Mouse (Mus musculus) midbrain, embryonic 14.5 days (tissue): ENCODE data around the gene Bag2. TPM values are rescaled to one million over a fixed set of nuclear protein-coding genes. Genes with fewer than 3 reads are reported as not detected.
A peak's percentile ranks its signal among the peaks of the same experiment; 100 is the strongest.
"Not testable (repeated sequence)": the region's sequence is repeated elsewhere in the genome, so short reads cannot be mapped to it uniquely, and the experiment has no call there.

ENCODE experiments used
- ATAC-seq: fragments of 200-750 bp; cut with Nextera tagmentation; 2 replicates; pipeline ENCODE4 v1.8.0; 2017; ENCODE audit warnings: moderate number of reproducible peaks, moderate library complexity; ENCODE audit not compliant: low FRiP score, low TSS enrichment
- DNase-seq: peaks from one replicate; pipeline ENCODE4 v3.0.0-alpha.2; 2015
- H3K27ac ChIP-seq: fragments of 300-500 bp; sonication (generic); replicated peaks from 2 replicates; pipeline ENCODE4 v1.5.1; 2014; ENCODE audit warnings: mild to moderate bottlenecking, low read depth, low read length, moderate library complexity
- H3K27me3 ChIP-seq: fragments of 300-500 bp; sonication (generic); 2 replicates; pipeline ENCODE4 v1.6.1; 2014; ENCODE audit warnings: low read length, control low read depth, mixed read lengths; ENCODE audit not compliant: control insufficient read depth, insufficient read depth
- H3K36me3 ChIP-seq: fragments of 300-500 bp; sonication (generic); 2 replicates; pipeline ENCODE4 v1.6.1; 2014; ENCODE audit warnings: low read length, control low read depth; ENCODE audit not compliant: control insufficient read depth, insufficient read depth
- H3K4me1 ChIP-seq: fragments of 300-500 bp; sonication (generic); 2 replicates; pipeline ENCODE4 v1.6.1; 2014; ENCODE audit warnings: mild to moderate bottlenecking, antibody characterized with exemption, low read length, control low read depth; ENCODE audit not compliant: control insufficient read depth, insufficient read depth
- H3K4me2 ChIP-seq: fragments of 300-500 bp; sonication (generic); 2 replicates; pipeline ENCODE4 v1.6.1; 2014; ENCODE audit warnings: mild to moderate bottlenecking, low read length, moderate library complexity
- H3K4me3 ChIP-seq: fragments of 300-500 bp; sonication (generic); replicated peaks from 2 replicates; pipeline ENCODE4 v1.5.1; 2014; ENCODE audit warnings: low read depth, low read length
- H3K9ac ChIP-seq: fragments of 300-500 bp; sonication (generic); replicated peaks from 2 replicates; pipeline ENCODE4 v1.6.1; 2014; ENCODE audit warnings: mild to moderate bottlenecking, low read length, moderate library complexity
- H3K9me3 ChIP-seq: fragments of 300-500 bp; sonication (generic); 2 replicates; pipeline ENCODE4 v1.6.1; 2016; ENCODE audit warnings: low read length, control low read depth, mixed read lengths; ENCODE audit not compliant: control insufficient read depth
- WGBS: fragments of 180-500 bp; shearing (Covaris S2); extraction: QIAGEN DNeasy Blood & Tissue Kit; methylation state at CpG from one replicate; pipeline ENCODE4 v1.1.7; 2014; 5-methylcytosine and 5-hydroxymethylcytosine counted together
- polyA plus RNA-seq: library from polyadenylated mRNA; unstranded; fragments of >200 nt; fragmentation: Nextera tagmentation; extraction: Ambion mirVana; gene quantifications from 2 replicates; pipeline ENCODE4 v1.2.1, GENCODE M21; 2014

Gene Bag2
- polyA plus RNA-seq, 1 experiment from 2014 or later = 19.8 TPM

- Histone ChIP-seq H3K27ac (no peak overlapping the region), H3K4me3 (no peak overlapping the region), H3K4me2 (no peak overlapping the region), H3K36me3 (peaks cover 8% of the 10 kb centered on the region), H3K27me3 (no peaks in the 10 kb centered on the region), H3K9ac (no peak overlapping the region), H3K9me3 (no peaks in the 10 kb centered on the region), H3K4me1 (0 out of 2 replicates have a peak, but pooled peaks cover 5% of the 10 kb centered on the region)
- WGBS = 85% methylated on average over 7 of the region's 7 CpGs
- no peak for DNase-seq
- ATAC-seq = no peak
These were observed 1.8 kb downstream of the Bag2 start for GRCm38 (mm10) chr1:33755799-33756198.

- WGBS = 82% methylated on average over 21 of the region's 21 CpGs
- no peak overlapping the region for H3K27ac ChIP-seq
- H3K4me3 ChIP-seq = no peak overlapping the region
- H3K9ac ChIP-seq = no peak overlapping the region
- 0 out of 2 replicates have a peak, but pooled peaks cover 5% of the 10 kb centered on the region for H3K4me1 ChIP-seq
- H3K9me3 ChIP-seq = no peaks in the 10 kb centered on the region
- peaks cover 2% of the 10 kb centered on the region; the same call in 1 of the 2 replicates for H3K36me3 ChIP-seq
- ATAC-seq = no peak
- DNase-seq = no peak
- no peaks in the 10 kb centered on the region for H3K27me3 ChIP-seq
- no peak overlapping the region for H3K4me2 ChIP-seq
These were observed 2.4 kb downstream of the Bag2 start for GRCm38 (mm10) chr1:33754965-33755735.

- DNase-seq = no peak
- Histone ChIP-seq H3K36me3 (no peaks in the 10 kb centered on the region), H3K4me3 (no peak overlapping the region), H3K4me2 (no peak overlapping the region), H3K27me3 (no peaks in the 10 kb centered on the region), H3K9me3 (no peaks in the 10 kb centered on the region), H3K27ac (no peak overlapping the region), H3K4me1 (0 out of 2 replicates have a peak, but pooled peaks cover 5% of the 10 kb centered on the region), H3K9ac (no peak overlapping the region)
- ATAC-seq = no peak
- 97% methylated on average over 17 of the region's 17 CpGs for WGBS
These were observed 3.5 kb downstream of the Bag2 start for GRCm38 (mm10) chr1:33754089-33754488.

GRCm38 (mm10) chr1:33751283-33751682 is 6.3 kb downstream of the Bag2 start:
- H3K27ac ChIP-seq = no peak overlapping the region
- H3K36me3 ChIP-seq = no peaks in the 10 kb centered on the region
- ATAC-seq (no peak), DNase-seq (peak; percentile 11)
- H3K4me3 ChIP-seq = no peak overlapping the region
- H3K27me3 ChIP-seq = no peaks in the 10 kb centered on the region
- no peaks in the 10 kb centered on the region for H3K4me1 ChIP-seq
- no peak overlapping the region for H3K4me2 ChIP-seq
- no peaks in the 10 kb centered on the region for H3K9me3 ChIP-seq
- 83% methylated on average over 10 of the region's 10 CpGs for WGBS
- no peak overlapping the region for H3K9ac ChIP-seq

- not testable (repeated sequence) for DNase-seq, H3K27ac ChIP-seq, H3K9me3 ChIP-seq, H3K36me3 ChIP-seq, H3K9ac ChIP-seq, H3K4me1 ChIP-seq, ATAC-seq, H3K27me3 ChIP-seq, H3K4me2 ChIP-seq, H3K4me3 ChIP-seq
- WGBS = 82% methylated on average over 4 of the region's 4 CpGs
These were observed 7.9 kb downstream of the Bag2 start for GRCm38 (mm10) chr1:33749709-33750108.

- no peaks in the 10 kb centered on the region for H3K4me1 ChIP-seq
- WGBS = 96% methylated on average over 11 of the region's 11 CpGs
- ATAC-seq = no peak
- no peak overlapping the region for H3K9ac ChIP-seq
- H3K27ac ChIP-seq = no peak overlapping the region
- H3K36me3 ChIP-seq = no peaks in the 10 kb centered on the region
- H3K4me2 ChIP-seq = no peak overlapping the region
- no peak for DNase-seq
- no peaks in the 10 kb centered on the region for H3K27me3 ChIP-seq
- H3K9me3 ChIP-seq = no peaks in the 10 kb centered on the region
- H3K4me3 ChIP-seq = no peak overlapping the region
These were observed 8.5 kb downstream of the Bag2 start for GRCm38 (mm10) chr1:33749109-33749508.

- Histone ChIP-seq H3K27ac (no peak overlapping the region), H3K36me3 (peaks cover 7% of the 10 kb centered on the region), H3K9ac (no peak overlapping the region), H3K4me2 (no peak overlapping the region), H3K27me3 (no peaks in the 10 kb centered on the region), H3K4me1 (no peaks in the 10 kb centered on the region), H3K4me3 (no peak overlapping the region), H3K9me3 (no peaks in the 10 kb centered on the region)
- DNase-seq = no peak
- no peak for ATAC-seq
- 95% methylated on average over 4 of the region's 4 CpGs for WGBS
These were observed 11.7 kb downstream of the Bag2 start for GRCm38 (mm10) chr1:33745901-33746300.

DNA sequence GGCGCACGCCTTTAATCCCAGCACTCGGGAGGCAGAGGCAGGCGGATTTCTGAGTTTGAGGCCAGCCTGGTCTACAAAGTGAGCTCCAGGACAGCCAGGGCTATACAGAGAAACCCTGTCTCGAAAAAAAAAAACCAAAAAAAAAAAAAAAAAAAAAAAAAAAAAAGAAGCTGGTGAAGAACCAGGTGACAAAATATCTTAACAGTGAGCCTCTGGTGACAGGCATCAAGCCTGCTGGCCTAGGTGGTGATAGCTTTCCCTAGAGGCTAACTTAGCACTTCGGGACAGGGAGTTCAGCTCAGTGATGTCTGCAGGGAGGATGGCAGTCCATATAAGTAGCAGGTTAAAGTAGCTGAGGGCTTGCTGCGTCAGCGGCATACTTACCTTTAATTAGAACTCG is 12.8 kb downstream of the Bag2 start:
- H3K9ac ChIP-seq, H3K9me3 ChIP-seq, ATAC-seq, H3K4me2 ChIP-seq, H3K4me1 ChIP-seq, H3K4me3 ChIP-seq, DNase-seq, H3K27ac ChIP-seq, H3K27me3 ChIP-seq: not testable (repeated sequence)
- H3K36me3 ChIP-seq = peaks cover 16% of the 10 kb centered on the region
- 95% methylated on average over 9 of the region's 9 CpGs for WGBS

GRCm38 (mm10) chr1:33742903-33743302 is 14.7 kb downstream of the Bag2 start:
- DNase-seq (peak; percentile 37), ATAC-seq (no peak)
- 17% methylated on average over 8 of the region's 8 CpGs for WGBS
- no peaks in the 10 kb centered on the region for H3K27me3 ChIP-seq
- no peak overlapping the region for H3K4me2 ChIP-seq
- H3K9ac ChIP-seq = no peak overlapping the region
- no peaks in the 10 kb centered on the region for H3K9me3 ChIP-seq
- no peak overlapping the region for H3K4me3 ChIP-seq
- peaks cover 29% of the 10 kb centered on the region for H3K36me3 ChIP-seq
- H3K4me1 ChIP-seq = no peaks in the 10 kb centered on the region
- H3K27ac ChIP-seq = no peak overlapping the region
